Mouse (Mus musculus) frontal cortex, postnatal 36 days (tissue): ENCODE measurements at regions not wholly inside any gene's neighbourhood (a gene's known extent, or its start where the extent isn't known, plus 50 kb on each side); places are given as distances from the start of the nearest gene placed in this dataset.

Source experiments
- DNase-seq, 2 experiments: peaks; one replicate each; pipeline ENCODE4 v3.0.0; 2022; ENCODE audit warnings: low spot score in 2 of 2

DNA sequence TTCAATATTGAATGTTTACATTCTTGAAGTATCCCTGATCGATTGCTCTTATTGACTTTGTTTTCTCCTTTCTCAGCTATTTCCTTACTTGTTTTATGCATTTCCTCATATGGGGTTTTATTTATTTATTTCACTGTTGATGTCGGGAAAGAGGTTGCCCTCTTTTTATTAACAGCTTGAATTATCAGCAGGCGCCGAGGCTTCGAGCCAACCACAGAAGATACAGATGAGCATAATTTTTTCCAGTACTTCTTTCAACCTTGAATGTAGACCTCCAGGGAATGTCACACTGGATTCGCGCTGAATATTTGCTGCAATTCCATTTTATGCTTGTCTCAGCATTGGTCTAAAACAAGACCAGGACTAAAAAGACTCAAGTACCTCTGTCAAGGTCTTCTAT, 183.4 kb upstream of the Cntn6 start:
- no peak for DNase-seq

DNA sequence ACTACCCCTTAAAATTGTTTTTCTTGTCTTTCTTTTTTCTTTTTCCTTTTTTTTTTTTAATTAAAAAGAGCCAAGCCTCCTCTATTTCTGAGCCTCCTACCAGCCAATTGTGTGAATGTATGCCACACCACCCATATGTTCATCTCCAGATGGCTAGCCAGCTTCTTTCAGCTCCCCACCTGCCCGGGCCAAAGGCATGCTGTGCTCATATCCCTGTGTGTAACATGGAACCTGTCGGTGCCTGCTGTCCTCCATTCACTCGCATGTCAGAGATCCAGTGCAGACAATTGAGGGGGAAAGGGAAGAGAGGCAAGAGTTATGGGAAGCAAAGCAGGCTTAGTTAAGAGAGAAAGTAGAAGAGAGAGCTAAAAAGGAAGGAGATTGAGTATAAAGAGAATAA, 179.6 kb upstream of the Cntn6 start:
- DNase-seq = peak; percentile 12 to 55

DNA sequence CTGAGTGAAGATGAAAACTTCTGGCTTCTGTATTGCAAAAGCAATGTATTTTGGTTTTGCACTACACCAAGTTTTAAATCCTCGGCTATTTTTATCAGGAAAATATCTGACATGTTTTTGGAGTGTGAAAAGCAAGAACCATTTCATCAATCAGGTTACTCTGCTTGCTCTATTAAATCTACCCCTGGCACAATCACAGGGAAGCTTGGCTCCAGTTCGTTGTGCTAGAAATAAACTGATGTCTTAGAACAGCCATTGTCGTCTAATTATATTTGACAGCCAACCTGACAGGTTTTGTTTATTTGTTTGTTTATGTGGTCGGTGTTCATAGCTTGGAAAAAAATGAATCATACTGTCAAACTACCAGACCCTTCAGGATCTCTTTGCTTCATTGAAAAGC, 174.1 kb upstream of the Cntn6 start:
- DNase-seq = no peak

DNA sequence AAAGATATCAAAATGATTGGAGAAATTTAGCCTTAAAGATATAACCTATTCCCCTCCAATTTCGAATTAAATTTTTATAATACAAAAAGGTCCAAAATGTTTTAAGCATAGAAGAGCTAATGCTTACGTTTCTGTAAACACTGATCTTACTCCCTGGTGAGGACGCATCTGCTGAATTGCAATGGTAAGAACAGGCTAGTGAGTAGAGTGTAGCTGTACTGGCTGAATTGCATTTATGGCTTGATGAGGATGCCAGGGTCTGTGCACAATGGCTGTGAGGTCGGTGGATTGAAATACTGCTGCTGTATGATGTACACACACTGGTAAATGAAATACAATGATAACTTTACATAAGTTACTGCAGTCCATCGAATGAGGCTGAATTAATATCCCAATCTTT, 170.4 kb upstream of the Cntn6 start:
- no peak for DNase-seq

GRCm38 (mm10) chr6:104339134-104339848, 153.3 kb upstream of the Cntn6 start:
- DNase-seq = no peak

DNA sequence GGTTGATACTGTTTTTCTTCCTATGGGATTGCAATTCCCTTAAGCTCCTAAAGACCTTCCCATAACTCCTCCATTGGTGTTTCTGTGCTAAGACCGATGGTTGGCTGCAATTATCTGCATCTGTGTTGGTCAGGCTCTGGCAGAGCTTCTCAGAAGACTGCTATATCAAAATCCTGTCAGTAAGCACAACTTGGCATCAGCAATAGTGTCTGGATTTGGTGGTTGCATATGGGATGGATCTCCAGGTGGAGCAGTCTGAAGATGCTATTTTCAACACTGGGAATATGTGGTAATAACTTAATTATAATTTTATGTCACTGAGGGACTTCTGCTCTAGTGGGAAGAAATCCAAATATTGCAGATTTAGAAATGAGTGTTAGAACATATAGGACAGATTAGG, 148.6 kb upstream of the Cntn6 start:
- DNase-seq = no peak
